Mouse (Mus musculus): ENCODE measurements at regions not wholly inside any gene's neighbourhood (a gene's known extent, or its start where the extent isn't known, plus 50 kb on each side); places are given as distances from the start of the nearest gene placed in this dataset.

DNA sequence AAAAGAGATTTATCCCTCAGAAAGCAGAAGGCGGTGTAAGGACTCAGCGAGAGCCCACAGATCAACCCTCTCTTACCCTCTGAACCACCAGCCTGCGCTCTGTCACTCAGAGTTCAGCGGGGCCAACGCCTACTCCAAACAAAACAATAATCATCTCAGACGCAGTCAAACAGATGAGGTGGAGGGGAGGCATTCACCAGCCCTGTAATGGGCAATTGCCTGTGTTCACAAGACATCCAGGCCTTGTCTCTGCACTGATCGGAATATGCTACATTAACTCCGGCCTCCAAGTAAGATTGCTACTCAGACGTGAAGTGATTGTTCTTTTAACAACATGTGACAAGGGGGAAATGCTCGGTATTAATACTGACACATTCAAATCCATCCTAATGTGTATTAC, 353.1 kb upstream of the Castor2 start:
- H3K4me1 ChIP-seq, result peaks cover 11% of the 10 kb centered on the region; the same call in 1 of the 2 replicates
- H3K27ac ChIP-seq (replicated peaks), result no peak overlapping the region
- no peak overlapping the region for H3K9ac ChIP-seq (replicated peaks)
- no peak for ATAC-seq (ENCODE audit: low FRiP score)
- 55% methylated on average over 10 of the region's 10 CpGs for WGBS
- no peaks in the 10 kb centered on the region for H3K27me3 ChIP-seq (replicated peaks)
- no peaks in the 10 kb centered on the region for H3K9me3 ChIP-seq (replicated peaks)
- no peak overlapping the region for H3K4me2 ChIP-seq
- no peak overlapping the region for H3K4me3 ChIP-seq (replicated peaks)
- no peaks in the 10 kb centered on the region for H3K36me3 ChIP-seq

DNA sequence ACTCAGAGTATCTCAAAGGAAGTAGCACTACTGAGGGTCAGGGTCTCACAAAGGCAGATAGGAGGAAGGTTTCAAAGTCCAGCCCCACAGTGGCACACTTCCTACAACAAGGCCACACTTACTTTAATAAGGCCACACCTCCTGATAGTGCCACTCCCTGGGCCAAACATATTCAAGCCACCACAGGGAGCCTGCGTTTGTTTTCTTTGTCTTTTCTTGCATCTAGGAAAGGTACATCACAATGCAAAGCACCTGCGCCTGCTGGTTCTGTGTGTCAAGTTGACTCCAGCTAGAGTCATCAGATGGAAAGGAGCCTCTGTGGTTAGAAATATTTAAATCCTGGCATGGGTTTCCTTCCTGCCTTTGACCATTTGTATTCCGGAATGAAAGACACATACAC, 355.4 kb upstream of the Castor2 start:
- H3K4me3 ChIP-seq (replicated peaks), result no peak overlapping the region
- H3K4me2 ChIP-seq, result no peak overlapping the region
- no peaks in the 10 kb centered on the region for H3K27me3 ChIP-seq (replicated peaks)
- no peaks in the 10 kb centered on the region for H3K36me3 ChIP-seq
- 86% methylated on average over 3 of the region's 3 CpGs for WGBS
- H3K9me3 ChIP-seq (replicated peaks), result no peaks in the 10 kb centered on the region
- H3K4me1 ChIP-seq, result peaks cover 11% of the 10 kb centered on the region; the same call in 1 of the 2 replicates
- no peak for ATAC-seq (ENCODE audit: low FRiP score)
- H3K27ac ChIP-seq (replicated peaks), result no peak overlapping the region
- H3K9ac ChIP-seq (replicated peaks), result no peak overlapping the region

DNA sequence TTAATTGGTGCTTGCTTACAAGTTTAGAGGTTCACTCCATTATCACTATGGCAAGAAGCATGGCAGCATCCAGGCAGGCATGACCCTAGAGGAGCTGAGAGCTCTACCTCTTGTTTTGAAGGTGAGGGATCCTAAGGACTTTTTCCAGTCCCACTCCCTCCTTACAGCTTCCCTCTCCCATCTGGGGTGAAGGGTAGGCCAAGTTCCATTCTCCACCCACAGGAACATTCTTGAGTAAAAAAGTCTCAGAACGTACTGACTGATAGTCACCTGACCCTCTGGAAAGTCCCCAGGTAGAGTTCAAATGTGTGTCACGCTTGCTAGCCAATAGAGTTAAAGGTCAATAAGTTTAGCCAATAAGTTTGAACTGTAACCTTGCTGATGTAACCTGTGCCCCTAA, 355.9 kb upstream of the Castor2 start:
- Histone ChIP-seq H3K36me3 (no peaks in the 10 kb centered on the region), H3K4me3 (replicated peaks) (no peak overlapping the region), H3K4me1 (peaks cover 6% of the 10 kb centered on the region; the same call in 1 of the 2 replicates), H3K27me3 (replicated peaks) (no peaks in the 10 kb centered on the region), H3K4me2 (no peak overlapping the region), H3K9ac (replicated peaks) (no peak overlapping the region), H3K27ac (replicated peaks) (no peak overlapping the region), H3K9me3 (replicated peaks) (no peaks in the 10 kb centered on the region)
- no peak for ATAC-seq (ENCODE audit: low FRiP score)
- 91% methylated on average over 2 of the region's 2 CpGs for WGBS

DNA sequence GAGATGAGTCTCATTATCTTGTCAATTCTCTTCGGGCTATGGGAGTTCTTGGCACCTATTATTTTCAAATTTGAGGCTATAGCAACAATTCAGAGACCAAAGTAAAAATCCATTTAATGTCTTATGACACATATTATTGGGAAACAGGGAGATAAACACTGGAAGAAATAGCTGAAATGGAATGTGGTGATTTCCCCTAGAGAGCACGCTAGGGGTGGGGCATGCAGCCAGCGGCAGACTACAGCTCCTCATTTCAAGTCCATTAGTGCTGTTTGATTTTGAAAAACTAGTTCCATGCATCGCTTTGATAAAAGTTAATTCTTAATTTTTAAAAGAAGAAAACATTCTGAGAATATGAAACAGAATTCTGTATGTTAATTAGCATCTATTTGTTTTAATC, 367.6 kb upstream of the Castor2 start:
- Histone ChIP-seq H3K4me2 (no peak overlapping the region), H3K4me1 (no peaks in the 10 kb centered on the region), H3K27ac (replicated peaks) (no peak overlapping the region), H3K36me3 (no peaks in the 10 kb centered on the region), H3K27me3 (replicated peaks) (no peaks in the 10 kb centered on the region), H3K4me3 (replicated peaks) (no peak overlapping the region), H3K9me3 (replicated peaks) (no peaks in the 10 kb centered on the region), H3K9ac (replicated peaks) (no peak overlapping the region)
- 84% methylated on average over 4 of the region's 4 CpGs for WGBS
- no peak for ATAC-seq (ENCODE audit: low FRiP score)

DNA sequence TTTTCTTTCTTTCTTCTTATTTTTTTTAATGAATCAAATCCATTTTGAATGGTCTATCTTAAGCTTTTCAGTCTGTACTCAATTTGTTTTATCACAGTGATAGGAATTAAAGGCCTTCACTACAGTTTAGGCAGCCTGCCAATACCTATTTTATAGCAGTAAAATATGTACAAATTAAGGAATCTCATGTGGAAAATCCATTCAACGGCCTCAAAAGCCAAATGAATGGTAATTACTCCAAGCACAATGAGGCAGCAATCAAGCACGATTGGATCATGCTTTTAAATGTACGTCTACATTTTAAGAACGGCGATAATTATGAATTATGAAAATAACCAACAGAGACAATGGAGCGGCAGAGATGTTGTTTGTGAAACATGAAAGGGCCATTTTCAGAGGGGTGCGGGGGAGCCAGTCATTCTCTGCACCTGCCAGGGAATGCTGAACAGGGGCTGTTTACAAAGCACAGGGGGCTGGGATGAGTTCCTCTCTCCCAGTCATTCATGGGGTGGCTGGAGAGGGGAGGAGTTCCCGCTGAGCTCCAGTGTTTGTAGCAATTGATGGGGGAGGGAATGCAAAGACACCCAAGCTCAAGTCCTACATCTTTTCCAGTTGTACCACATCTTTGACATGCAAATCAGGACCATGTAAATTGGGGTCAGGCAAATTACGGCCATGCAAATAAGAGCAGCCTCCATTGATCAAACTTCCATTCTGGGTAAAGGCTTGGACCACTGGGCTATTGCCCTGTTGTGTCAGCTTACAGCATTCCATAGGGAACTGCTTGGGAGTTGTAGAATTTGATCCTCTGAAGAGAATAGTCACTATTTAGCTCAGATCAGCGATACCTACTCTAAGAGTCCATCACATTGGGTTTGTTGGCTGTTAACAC, 381.1 kb upstream of the Castor2 start:
- H3K27me3 ChIP-seq (replicated peaks), result no peaks in the 10 kb centered on the region
- H3K9ac ChIP-seq (replicated peaks), result no peak overlapping the region
- ATAC-seq (ENCODE audit: low FRiP score), result no peak
- no peak overlapping the region for H3K4me3 ChIP-seq (replicated peaks)
- peaks cover 6% of the 10 kb centered on the region; the same call in 1 of the 2 replicates for H3K4me1 ChIP-seq
- no peaks in the 10 kb centered on the region for H3K36me3 ChIP-seq
- WGBS, result 14% methylated on average over 10 of the region's 10 CpGs
- H3K9me3 ChIP-seq (replicated peaks), result no peaks in the 10 kb centered on the region
- peak overlapping the region; percentile 25; the same call in 1 of the 2 replicates for H3K4me2 ChIP-seq
- no peak overlapping the region for H3K27ac ChIP-seq (replicated peaks)

DNA sequence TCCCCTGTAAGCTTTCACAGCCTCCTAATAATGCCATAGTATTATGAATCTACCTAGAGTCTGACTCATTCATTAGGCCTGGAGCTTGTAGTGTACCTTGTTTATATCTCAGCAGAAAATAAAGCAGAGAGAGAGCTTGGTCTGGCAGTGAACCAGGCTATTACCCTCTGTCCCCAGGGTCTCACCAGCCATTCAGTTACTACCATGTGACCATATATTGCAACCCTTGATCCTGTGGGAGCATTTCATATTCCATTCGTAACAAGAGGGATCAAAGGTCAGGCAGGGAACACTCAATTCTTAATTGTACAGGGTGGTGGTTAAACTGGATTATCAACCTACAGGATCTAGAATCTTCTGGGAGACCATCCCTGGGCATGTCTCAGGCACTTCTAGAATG, 383.7 kb upstream of the Castor2 start:
- no peaks in the 10 kb centered on the region for H3K36me3 ChIP-seq
- no peak overlapping the region for H3K9ac ChIP-seq (replicated peaks)
- H3K4me2 ChIP-seq, result no peak overlapping the region
- no peak overlapping the region for H3K27ac ChIP-seq (replicated peaks)
- H3K4me1 ChIP-seq, result peaks cover 6% of the 10 kb centered on the region; the same call in 1 of the 2 replicates
- 72% methylated on average over 1 of the region's 1 CpGs for WGBS
- H3K27me3 ChIP-seq (replicated peaks), result no peaks in the 10 kb centered on the region
- H3K4me3 ChIP-seq (replicated peaks), result no peak overlapping the region
- ATAC-seq (ENCODE audit: low FRiP score), result no peak
- H3K9me3 ChIP-seq (replicated peaks), result no peaks in the 10 kb centered on the region

DNA sequence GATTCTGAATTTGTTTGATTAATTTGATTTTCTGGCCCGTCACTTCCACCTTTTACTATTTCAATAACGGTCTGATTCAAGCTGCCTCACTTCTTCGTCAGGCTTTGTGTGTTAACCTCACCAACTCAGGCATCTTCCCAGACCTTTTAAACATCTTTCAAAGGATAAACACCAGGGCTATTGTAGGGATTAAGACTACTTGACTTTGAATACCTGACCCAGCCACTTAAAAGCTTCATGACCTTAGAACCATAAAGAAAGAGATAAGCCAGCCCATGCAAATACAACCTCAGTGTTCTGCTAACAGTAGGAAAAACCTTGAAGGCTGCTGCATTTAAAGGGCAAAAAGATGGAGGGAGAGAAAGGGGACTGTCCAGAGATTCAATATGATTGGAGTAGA, 386.9 kb upstream of the Castor2 start:
- no peak overlapping the region for H3K9ac ChIP-seq (replicated peaks)
- 63% methylated on average over 3 of the region's 3 CpGs for WGBS
- no peaks in the 10 kb centered on the region for H3K36me3 ChIP-seq
- H3K4me2 ChIP-seq, result no peak overlapping the region
- no peak for ATAC-seq (ENCODE audit: low FRiP score)
- H3K4me3 ChIP-seq (replicated peaks), result no peak overlapping the region
- H3K27ac ChIP-seq (replicated peaks), result no peak overlapping the region
- H3K27me3 ChIP-seq (replicated peaks), result no peaks in the 10 kb centered on the region
- no peaks in the 10 kb centered on the region for H3K9me3 ChIP-seq (replicated peaks)
- no peaks in the 10 kb centered on the region for H3K4me1 ChIP-seq

DNA sequence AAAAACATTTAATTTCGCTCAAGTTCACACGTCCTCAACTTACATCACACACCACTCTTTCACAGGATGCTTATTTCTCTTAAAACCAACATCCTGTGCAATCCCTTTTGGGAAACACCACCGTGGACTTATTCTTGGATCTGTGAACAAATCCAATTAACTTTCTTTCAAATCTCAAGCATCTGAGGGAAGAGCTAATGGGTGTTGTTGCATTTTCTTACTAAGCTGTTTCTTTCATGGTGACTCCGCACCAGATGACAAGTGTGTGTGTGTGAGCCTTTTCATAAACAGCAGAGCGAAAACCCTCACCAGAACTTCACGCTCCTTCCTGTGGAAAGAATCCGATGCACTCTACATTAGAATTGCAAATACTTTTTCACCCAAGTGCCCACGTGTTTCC, 390.6 kb upstream of the Castor2 start:
- H3K36me3 ChIP-seq, result no peaks in the 10 kb centered on the region
- H3K9ac ChIP-seq (replicated peaks), result no peak overlapping the region
- H3K4me3 ChIP-seq (replicated peaks), result no peak overlapping the region
- no peak for ATAC-seq (ENCODE audit: low FRiP score)
- H3K27me3 ChIP-seq (replicated peaks), result no peaks in the 10 kb centered on the region
- no peak overlapping the region for H3K4me2 ChIP-seq
- WGBS, result 65% methylated on average over 8 of the region's 8 CpGs
- no peaks in the 10 kb centered on the region for H3K4me1 ChIP-seq
- H3K9me3 ChIP-seq (replicated peaks), result no peaks in the 10 kb centered on the region
- H3K27ac ChIP-seq (replicated peaks), result no peak overlapping the region

DNA sequence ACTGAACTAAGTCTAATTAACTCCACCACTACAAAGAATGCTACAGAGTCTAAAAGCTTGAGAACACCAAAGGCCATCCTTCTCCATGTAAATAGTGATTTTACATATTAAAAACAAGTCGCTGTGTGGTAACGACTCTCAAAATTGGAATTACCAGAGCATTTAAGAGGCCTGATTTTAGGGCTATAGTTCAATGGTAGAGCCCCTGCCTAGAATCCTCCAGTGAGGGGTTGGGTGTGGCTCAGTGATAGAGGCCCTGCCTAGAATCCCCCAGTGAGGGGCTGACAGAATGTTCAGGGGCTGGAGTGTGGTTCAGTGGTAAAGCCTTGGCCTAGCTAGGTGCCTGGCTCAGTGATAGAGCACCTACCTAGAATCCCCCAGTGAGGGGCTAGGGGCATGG, 413.3 kb upstream of the Castor2 start:
- Histone ChIP-seq H3K27me3 (replicated peaks) (0 out of 2 replicates have a peak, but pooled peaks cover 4% of the 10 kb centered on the region), H3K4me3 (replicated peaks) (no peak overlapping the region), H3K9me3 (replicated peaks) (no peaks in the 10 kb centered on the region), H3K27ac (replicated peaks) (no peak overlapping the region), H3K4me1 (no peaks in the 10 kb centered on the region), H3K36me3 (no peaks in the 10 kb centered on the region), H3K4me2 (no peak overlapping the region), H3K9ac (replicated peaks) (no peak overlapping the region)
- WGBS, result 79% methylated on average over 2 of the region's 2 CpGs
- no peak for ATAC-seq (ENCODE audit: low FRiP score)

DNA sequence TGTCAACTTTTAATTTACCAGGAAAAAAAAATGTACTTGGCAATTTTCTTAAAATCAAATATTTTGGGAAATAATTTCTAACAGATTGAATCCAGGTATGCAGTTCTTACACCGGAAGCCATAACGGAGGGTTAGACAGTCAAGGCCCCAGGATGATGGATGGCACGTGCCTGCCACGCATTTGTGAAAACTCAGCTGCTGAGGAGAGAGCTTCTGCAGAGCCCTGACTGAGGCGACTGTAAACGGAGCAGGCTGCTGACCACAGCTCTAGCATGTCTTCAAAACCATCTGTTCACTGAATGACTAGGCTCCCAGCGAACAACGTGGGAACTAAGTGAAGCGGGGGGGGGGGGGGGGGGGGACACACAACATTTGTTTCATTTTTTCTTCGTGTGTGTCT, 416.5 kb upstream of the Castor2 start:
- ATAC-seq (ENCODE audit: low FRiP score), result no peak
- WGBS, result 42% methylated on average over 10 of the region's 10 CpGs
- Histone ChIP-seq H3K4me3 (replicated peaks) (no peak overlapping the region), H3K27me3 (replicated peaks) (0 out of 2 replicates have a peak, but pooled peaks cover 4% of the 10 kb centered on the region), H3K4me2 (no peak overlapping the region), H3K36me3 (no peaks in the 10 kb centered on the region), H3K9me3 (replicated peaks) (no peaks in the 10 kb centered on the region), H3K27ac (replicated peaks) (no peak overlapping the region), H3K9ac (replicated peaks) (no peak overlapping the region), H3K4me1 (no peaks in the 10 kb centered on the region)

DNA sequence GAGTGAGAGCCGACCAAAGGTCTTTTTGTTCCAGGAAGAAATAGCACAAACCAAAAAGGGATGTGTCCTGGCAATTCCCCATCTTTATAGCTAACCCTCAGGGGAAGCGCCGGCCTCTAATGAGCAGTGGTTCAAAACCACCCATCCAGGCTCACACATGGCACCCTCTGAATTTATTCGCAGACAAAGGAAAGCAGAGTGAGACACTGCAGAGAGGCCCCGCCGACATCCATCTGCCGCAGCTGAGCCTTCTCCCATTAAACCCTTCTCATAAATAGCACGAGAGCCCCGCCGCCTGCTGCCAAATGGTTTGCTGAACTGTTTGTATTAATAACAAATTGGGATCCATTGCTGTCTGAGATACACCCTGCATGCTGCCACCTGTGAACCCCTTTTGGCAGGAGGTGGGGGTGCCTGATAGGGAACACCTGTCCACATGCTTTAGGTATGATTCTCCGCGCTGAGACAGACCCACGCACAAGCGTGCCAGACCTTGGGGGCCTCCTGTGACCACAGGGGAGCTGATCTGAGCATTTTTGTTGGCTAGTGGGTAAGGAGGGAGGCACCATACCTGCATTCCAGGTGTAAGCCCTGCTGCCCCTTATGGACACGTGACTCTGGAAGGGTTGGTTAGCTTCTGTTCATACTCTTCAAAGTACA, 422.6 kb upstream of the Castor2 start:
- Histone ChIP-seq H3K27me3 (replicated peaks) (no peaks in the 10 kb centered on the region), H3K9me3 (replicated peaks) (no peaks in the 10 kb centered on the region), H3K4me1 (peaks cover 20% of the 10 kb centered on the region), H3K9ac (replicated peaks) (no peak overlapping the region), H3K36me3 (no peaks in the 10 kb centered on the region), H3K27ac (replicated peaks) (no peak overlapping the region), H3K4me3 (replicated peaks) (no peak overlapping the region), H3K4me2 (no peak overlapping the region)
- WGBS, result 29% methylated on average over 15 of the region's 15 CpGs
- no peak; the same call in 1 of the 2 replicates for ATAC-seq (ENCODE audit: low FRiP score)

DNA sequence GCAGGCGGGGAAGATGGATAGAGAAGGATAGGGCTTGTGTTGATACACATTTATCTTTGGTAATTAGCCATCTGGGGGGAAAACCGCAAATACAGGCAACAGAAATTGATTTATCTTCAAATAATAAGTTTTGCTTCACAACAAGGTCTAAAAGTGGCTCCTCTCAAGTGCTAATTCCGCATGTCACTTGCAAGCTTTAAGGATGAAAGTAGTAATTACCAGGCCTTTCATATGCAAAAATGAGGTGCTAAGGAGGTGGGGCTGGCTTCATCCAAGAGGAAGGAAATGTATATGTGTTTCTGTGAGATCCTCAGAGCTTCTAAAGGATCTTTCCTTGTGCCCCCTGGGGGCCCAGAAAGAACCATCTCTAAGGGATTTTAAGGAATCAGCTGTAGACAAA, 423.9 kb upstream of the Castor2 start:
- no peak for ATAC-seq (ENCODE audit: low FRiP score)
- Histone ChIP-seq H3K36me3 (no peaks in the 10 kb centered on the region), H3K4me2 (no peak overlapping the region), H3K27me3 (replicated peaks) (no peaks in the 10 kb centered on the region), H3K27ac (replicated peaks) (no peak overlapping the region), H3K9me3 (replicated peaks) (no peaks in the 10 kb centered on the region), H3K4me3 (replicated peaks) (no peak overlapping the region), H3K9ac (replicated peaks) (no peak overlapping the region), H3K4me1 (peaks cover 20% of the 10 kb centered on the region)
- 45% methylated on average over 3 of the region's 3 CpGs for WGBS

Measured in neural tube, embryonic 15.5 days (tissue).